Mouse (Mus musculus): ENCODE results near the gene Endod1.

GRCm38 (mm10) chr9:14383186-14383920 lies 2.0 kb upstream of the Endod1 start:
- TF ChIP-seq CTCF (IDR thresholded peaks at IDR 0.05), result no peak
- TF ChIP-seq EP300 (IDR thresholded peaks at IDR 0.05), result no peak

All from lung, postnatal 0 days (tissue).